Mouse (Mus musculus): ENCODE data around the gene Fkbp10. TPM values are rescaled to one million over a fixed set of nuclear protein-coding genes. Genes with fewer than 3 reads are reported as not detected.
A peak's percentile ranks its signal among the peaks of the same experiment; 100 is the strongest.

Gene Fkbp10
- polyA plus RNA-seq, 1 experiment = 14.9 TPM

DNA sequence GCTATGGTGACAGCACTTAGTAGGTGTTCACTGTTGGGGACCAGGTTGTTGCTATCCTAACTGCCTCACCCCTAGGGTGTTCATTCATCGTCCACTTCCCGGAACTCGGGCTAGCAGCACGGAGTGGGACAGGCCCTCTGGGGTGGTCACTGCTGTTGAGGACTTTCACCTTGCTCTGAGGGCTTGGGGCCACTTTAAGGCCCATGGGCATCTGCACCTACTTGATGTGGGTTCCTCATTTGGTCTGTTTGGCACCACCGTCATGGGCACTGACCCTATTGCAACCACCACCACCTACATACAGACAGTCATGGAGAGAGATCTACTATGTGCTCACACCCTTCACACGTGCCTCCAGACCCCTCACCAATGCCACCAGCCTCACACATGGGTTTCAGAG, 28.4 kb upstream of the Fkbp10 start:
- DNase-seq (ENCODE audit: low read depth in 1 of 2, low spot score in 2 of 2) = no peak
- H3K36me3 ChIP-seq (ENCODE audit: control insufficient read depth, insufficient read depth, low read length) = no peaks in the 10 kb centered on the region
- H3K27me3 ChIP-seq (ENCODE audit: control insufficient read depth, insufficient read depth, low read length) = no peaks in the 10 kb centered on the region
- TF ChIP-seq CTCF (IDR thresholded peaks at IDR 0.05; ENCODE audit: extremely low read depth, insufficient read depth, insufficient read length, insufficient replicate concordance) = no peak
- TF ChIP-seq POLR2A (IDR thresholded peaks at IDR 0.05; ENCODE audit: low read depth, low read length) = no peak
- H3K4me1 ChIP-seq (ENCODE audit: control insufficient read depth, insufficient read depth, insufficient read length) = no peaks in the 10 kb centered on the region; the same call in 1 of the 2 replicates
- WGBS = 90% methylated on average over 6 of the region's 6 CpGs
- H3K4me3 ChIP-seq (ENCODE audit: extremely low read depth, insufficient read depth, insufficient read length) = no peak overlapping the region
- H3K27ac ChIP-seq (ENCODE audit: insufficient read depth, low read length) = no peak overlapping the region; the same call in 1 of the 2 replicates

DNA sequence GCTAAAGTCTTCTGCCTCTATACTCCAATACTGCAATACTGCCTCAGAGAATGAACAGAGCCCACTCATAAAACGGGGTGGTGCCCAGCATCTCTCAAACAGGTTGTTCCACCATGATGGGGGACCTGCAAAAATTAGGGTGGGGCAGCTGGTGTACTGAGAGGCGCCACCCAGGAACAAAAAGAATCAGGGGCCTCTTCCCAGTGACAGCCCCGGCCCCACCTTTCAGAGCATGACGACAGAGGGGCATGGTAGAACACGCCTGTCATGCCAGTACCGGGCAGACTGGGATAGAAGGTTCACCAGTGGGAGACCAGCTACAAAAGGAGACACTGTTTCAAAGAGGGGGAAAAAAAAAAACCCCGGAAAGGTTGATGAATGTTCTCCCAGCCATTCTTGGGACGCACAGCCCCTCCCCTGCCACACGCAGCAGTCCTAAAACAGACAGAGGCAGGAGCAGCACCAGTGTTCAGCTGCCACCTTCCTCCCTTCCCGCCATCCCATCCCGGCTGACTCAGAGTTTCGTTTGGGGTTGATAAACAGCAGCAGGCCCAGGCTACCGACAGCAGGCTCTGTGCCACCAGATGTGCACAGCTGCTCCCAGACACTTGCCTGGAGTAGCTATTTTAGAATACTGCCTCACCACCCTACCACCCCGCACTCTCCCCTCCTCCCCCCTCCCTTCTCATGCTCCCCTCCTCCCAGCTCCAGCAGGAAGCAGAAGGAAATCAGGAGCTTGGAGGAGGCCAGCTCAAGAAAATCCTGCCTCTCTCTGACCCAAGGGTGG, 27.7 kb upstream of the Fkbp10 start:
- H3K27me3 ChIP-seq (ENCODE audit: control insufficient read depth, insufficient read depth, low read length) = no peaks in the 10 kb centered on the region
- 71% methylated on average over 14 of the region's 14 CpGs for WGBS
- no peak overlapping the region for H3K27ac ChIP-seq (ENCODE audit: insufficient read depth, low read length)
- H3K4me1 ChIP-seq (ENCODE audit: control insufficient read depth, insufficient read depth, insufficient read length) = no peaks in the 10 kb centered on the region; the same call in 1 of the 2 replicates
- no peaks in the 10 kb centered on the region for H3K36me3 ChIP-seq (ENCODE audit: control insufficient read depth, insufficient read depth, low read length)
- H3K4me3 ChIP-seq (ENCODE audit: extremely low read depth, insufficient read depth, insufficient read length) = no peak overlapping the region
- DNase-seq (ENCODE audit: low read depth in 1 of 2, low spot score in 2 of 2) = no peak
- TF ChIP-seq POLR2A (IDR thresholded peaks at IDR 0.05; ENCODE audit: low read depth, low read length) (no peak), CTCF (IDR thresholded peaks at IDR 0.05; ENCODE audit: extremely low read depth, insufficient read depth, insufficient read length, insufficient replicate concordance) (no peak)

DNA sequence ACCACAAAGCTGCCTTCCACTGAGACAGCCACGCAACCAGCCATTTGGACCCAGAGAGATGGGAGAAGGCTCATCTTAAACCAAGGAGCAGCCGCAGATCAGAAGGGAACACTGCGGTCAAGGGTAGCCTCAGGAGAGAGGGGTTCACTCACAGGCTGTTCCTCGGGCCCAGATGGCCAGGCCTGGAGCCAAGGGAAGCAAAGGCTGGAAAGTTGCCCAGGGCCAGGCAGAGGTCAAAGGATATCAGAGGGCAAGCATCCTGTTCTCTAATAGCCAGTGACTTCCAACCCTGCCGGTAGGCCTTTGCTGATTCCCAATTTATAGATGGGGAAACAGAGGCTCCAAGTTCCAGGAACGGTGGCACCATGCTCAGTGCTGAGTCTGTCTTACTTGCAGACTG, 26.9 kb upstream of the Fkbp10 start:
- TF ChIP-seq CTCF (IDR thresholded peaks at IDR 0.05; ENCODE audit: extremely low read depth, insufficient read depth, insufficient read length, insufficient replicate concordance) (no peak), POLR2A (IDR thresholded peaks at IDR 0.05; ENCODE audit: low read depth, low read length) (no peak)
- WGBS = 85% methylated on average over 6 of the region's 6 CpGs
- Histone ChIP-seq H3K4me1 (ENCODE audit: control insufficient read depth, insufficient read depth, insufficient read length) (no peaks in the 10 kb centered on the region; the same call in 1 of the 2 replicates), H3K4me3 (ENCODE audit: extremely low read depth, insufficient read depth, insufficient read length) (no peak overlapping the region), H3K36me3 (ENCODE audit: control insufficient read depth, insufficient read depth, low read length) (no peaks in the 10 kb centered on the region), H3K27me3 (ENCODE audit: control insufficient read depth, insufficient read depth, low read length) (no peaks in the 10 kb centered on the region), H3K27ac (ENCODE audit: insufficient read depth, low read length) (no peak overlapping the region)
- no peak for DNase-seq (ENCODE audit: low read depth in 1 of 2, low spot score in 2 of 2)

DNA sequence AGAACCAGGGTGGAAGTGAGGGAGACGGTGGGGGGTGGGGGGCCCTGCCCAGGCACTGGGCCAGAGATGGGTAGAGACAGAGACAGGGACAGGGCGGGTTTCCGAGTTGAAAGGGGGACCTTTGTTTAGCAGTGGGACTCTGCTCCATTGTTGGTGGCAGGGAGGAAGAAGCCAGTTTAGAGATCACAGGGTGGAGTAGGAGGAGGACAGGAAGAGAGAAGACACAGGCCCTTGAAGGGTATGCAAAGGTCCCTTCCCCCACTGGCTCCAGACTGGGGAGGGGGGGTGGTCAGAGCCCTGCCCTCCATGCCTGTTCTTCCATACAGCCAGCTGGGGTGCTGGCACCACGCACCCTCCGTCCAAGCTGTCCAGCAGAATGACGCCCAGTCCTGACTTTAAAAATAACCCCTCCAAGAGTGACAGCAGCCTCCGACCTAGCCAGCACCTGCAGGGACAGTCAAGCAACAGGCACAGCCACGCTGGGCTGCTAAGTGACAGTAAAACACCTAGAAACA, 25.5 kb upstream of the Fkbp10 start:
- no peaks in the 10 kb centered on the region; the same call in 1 of the 2 replicates for H3K4me1 ChIP-seq (ENCODE audit: control insufficient read depth, insufficient read depth, insufficient read length)
- DNase-seq (ENCODE audit: low read depth in 1 of 2, low spot score in 2 of 2) = no peak

DNA sequence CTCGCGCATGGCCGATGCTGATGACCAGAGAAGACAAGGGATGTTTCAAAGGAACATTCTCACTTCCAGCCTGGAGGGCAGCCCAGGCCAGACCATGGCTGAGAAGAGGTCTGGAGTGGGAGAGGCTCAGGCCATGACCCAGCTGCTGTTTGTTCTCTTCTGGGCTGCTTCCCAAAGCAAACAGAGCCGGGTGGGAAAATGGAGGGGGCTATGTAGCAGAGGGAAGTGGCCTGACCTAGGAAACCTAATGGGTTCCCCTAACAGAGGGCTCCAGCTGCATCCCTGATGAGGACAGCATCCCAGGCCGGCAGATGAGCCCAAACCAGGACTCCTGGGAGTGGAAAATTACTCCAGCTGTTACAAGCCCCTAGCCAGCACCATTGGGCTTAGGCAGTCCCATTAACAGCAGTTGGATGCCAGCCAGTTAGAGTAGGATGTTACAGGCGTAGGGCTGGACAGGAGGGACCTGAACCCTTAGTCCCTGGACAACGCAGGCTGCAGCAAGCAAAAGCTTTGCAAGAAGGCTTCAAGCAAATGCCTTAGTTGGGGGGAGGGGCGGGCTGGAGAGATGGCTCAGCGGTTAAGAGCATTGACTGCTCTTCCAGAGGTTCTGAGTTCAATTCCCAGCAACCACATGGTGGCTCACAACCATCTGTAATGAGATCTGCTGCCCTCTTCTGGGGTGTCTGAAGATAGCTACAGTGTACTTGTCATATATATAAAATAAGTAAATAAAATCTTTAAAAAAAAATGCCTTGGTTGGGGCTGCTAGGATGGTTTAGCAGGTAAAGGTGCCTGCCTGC, 24.2 kb upstream of the Fkbp10 start:
- no peaks in the 10 kb centered on the region for H3K27me3 ChIP-seq (ENCODE audit: control insufficient read depth, insufficient read depth, low read length)
- H3K36me3 ChIP-seq (ENCODE audit: control insufficient read depth, insufficient read depth, low read length) = no peaks in the 10 kb centered on the region
- whole genome bisulfite sequencing = 84% methylated on average over 9 of the region's 9 CpGs
- DNase-seq (ENCODE audit: low read depth in 1 of 2, low spot score in 2 of 2) = no peak
- no peak overlapping the region for H3K4me3 ChIP-seq (ENCODE audit: extremely low read depth, insufficient read depth, insufficient read length)
- H3K27ac ChIP-seq (ENCODE audit: insufficient read depth, low read length) = no peak overlapping the region
- H3K4me1 ChIP-seq (ENCODE audit: control insufficient read depth, insufficient read depth, insufficient read length) = peaks cover 2% of the 10 kb centered on the region; the same call in 1 of the 2 replicates
- TF ChIP-seq POLR2A (IDR thresholded peaks at IDR 0.05; ENCODE audit: low read depth, low read length) = no peak
- TF ChIP-seq CTCF (IDR thresholded peaks at IDR 0.05; ENCODE audit: extremely low read depth, insufficient read depth, insufficient read length, insufficient replicate concordance) = no peak

More for the DNA sequence above, 25.5 kb upstream of the Fkbp10 start:
- no peaks in the 10 kb centered on the region for H3K36me3 ChIP-seq (ENCODE audit: control insufficient read depth, insufficient read depth, low read length)
- H3K27ac ChIP-seq (ENCODE audit: insufficient read depth, low read length) = peak overlapping the region; percentile 33; the same call in 1 of the 2 replicates
- no peaks in the 10 kb centered on the region for H3K27me3 ChIP-seq (ENCODE audit: control insufficient read depth, insufficient read depth, low read length)
- TF ChIP-seq POLR2A (IDR thresholded peaks at IDR 0.05; ENCODE audit: low read depth, low read length) (no peak), CTCF (IDR thresholded peaks at IDR 0.05; ENCODE audit: extremely low read depth, insufficient read depth, insufficient read length, insufficient replicate concordance) (no peak)
- 70% methylated on average over 8 of the region's 8 CpGs for WGBS
- H3K4me3 ChIP-seq (ENCODE audit: extremely low read depth, insufficient read depth, insufficient read length) = no peak overlapping the region

DNA sequence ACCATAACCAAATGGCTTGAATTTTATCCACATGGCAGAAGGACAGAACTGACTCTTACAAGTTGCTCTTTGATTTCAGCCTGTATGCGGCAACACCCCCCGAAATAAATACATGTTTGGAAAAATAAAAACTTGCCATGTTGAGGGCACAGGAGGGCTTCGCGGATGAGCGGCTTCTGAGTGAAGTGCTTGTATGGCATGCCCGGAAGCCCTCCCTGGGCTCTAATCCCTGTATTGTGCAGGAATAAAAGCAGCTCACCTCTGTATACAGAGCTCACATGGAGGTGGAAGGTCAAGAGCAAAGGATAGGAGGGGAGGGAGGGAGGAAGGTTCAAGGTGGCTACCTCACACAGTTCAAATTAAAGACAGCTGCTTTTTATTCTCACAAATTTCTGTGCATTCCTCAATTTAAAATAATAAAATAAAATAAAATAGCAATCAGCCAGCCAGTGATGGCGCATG, 23.6 kb upstream of the Fkbp10 start:
- Histone ChIP-seq H3K27me3 (ENCODE audit: control insufficient read depth, insufficient read depth, low read length) (no peaks in the 10 kb centered on the region), H3K4me1 (ENCODE audit: control insufficient read depth, insufficient read depth, insufficient read length) (peaks cover 6% of the 10 kb centered on the region; the same call in 1 of the 2 replicates), H3K36me3 (ENCODE audit: control insufficient read depth, insufficient read depth, low read length) (no peaks in the 10 kb centered on the region), H3K4me3 (ENCODE audit: extremely low read depth, insufficient read depth, insufficient read length) (no peak overlapping the region), H3K27ac (ENCODE audit: insufficient read depth, low read length) (no peak overlapping the region)
- no peak for TF ChIP-seq CTCF (IDR thresholded peaks at IDR 0.05; ENCODE audit: extremely low read depth, insufficient read depth, insufficient read length, insufficient replicate concordance)
- TF ChIP-seq POLR2A (IDR thresholded peaks at IDR 0.05; ENCODE audit: low read depth, low read length) = no peak
- no peak for DNase-seq (ENCODE audit: low read depth in 1 of 2, low spot score in 2 of 2)
- 92% methylated on average over 7 of the region's 7 CpGs for WGBS

Data from spleen, adult 2 months (tissue).